Mouse (Mus musculus) erythroid progenitor cell, adult 5-6 weeks (primary cell): ENCODE results near the gene Gzma. TPM values are rescaled to one million over a fixed set of nuclear protein-coding genes. Genes with fewer than 3 reads are reported as not detected.

Source experiments
- ATAC-seq: replicated peaks from 2 replicates; pipeline ENCODE4 v1.8.0; 2016; ENCODE audit warnings: moderate number of reproducible peaks, mild to moderate bottlenecking, moderate TSS enrichment, inconsistent platforms; ENCODE audit not compliant: poor library complexity, low FRiP score, severe bottlenecking
- total RNA-seq, 2 experiments: library from RNA; stranded (forward) in 1 of 2; stranded (reverse) in 1 of 2; fragments of 150-400 nt in 1 of 2; fragments of 186-747, 209-891 nt in 1 of 2; gene quantifications; 2 replicates each; pipeline versions ENCODE4 v1.2.3 to v1.2.4; 2015 to 2017; ENCODE audit warnings: low replicate concordance in 2 of 2

The Gzma gene
- total RNA-seq, 2 experiments from 2014 or later: 0.91 to 7.5 TPM

DNA sequence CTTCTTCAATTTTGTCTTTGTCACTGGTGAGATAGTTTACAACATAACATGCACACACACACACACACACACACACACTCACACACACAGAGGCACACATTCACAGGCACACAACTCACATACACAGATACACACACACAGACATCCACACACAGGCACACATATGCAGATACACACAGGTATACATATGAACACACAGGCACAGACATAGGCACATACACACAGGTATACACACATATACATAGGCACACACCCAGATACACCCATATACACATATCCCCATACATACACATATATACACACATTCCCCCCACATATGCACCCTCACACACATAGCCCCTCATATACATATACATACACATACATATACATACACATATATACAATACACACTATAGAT lies 53.8 kb downstream of the Gzma start:
- no peak for ATAC-seq

DNA sequence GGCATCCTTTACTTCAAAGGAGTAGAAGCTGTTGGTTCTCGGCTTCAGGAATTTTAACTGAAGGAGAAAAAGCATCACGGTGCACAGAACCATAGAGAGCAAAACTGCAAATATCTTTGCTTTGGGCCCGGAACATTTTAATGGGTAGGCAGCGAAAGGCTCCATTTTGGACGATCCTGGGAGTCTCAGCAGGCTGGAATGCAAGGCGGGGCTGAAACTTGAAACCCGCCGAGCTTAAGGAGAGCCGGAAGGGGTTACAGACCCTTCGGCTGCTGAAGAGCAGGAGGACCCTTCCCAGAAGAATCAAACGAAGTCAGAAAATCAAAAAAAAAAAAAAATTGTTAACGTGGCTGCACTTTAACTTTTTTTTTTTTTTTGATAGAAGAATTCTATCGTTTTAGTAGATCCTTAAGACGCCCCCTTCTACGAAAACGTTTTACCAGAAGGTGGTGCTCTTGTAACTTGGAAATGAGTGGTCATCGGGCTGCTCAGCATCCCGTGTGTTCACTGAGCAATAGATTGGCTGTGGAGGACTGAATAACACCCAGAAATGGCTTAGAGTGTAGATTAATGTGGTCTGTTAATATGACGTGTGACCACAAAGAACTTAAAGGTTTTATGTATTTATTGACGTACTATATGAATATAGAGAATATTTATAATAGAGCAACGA lies 54.4 kb downstream of the Gzma start, which contains the start of gene Gpx8:
Gene Gpx8 (minus strand): TSS at position 200 of the 673 bp plus-strand sequence.
- ATAC-seq: no peak

DNA sequence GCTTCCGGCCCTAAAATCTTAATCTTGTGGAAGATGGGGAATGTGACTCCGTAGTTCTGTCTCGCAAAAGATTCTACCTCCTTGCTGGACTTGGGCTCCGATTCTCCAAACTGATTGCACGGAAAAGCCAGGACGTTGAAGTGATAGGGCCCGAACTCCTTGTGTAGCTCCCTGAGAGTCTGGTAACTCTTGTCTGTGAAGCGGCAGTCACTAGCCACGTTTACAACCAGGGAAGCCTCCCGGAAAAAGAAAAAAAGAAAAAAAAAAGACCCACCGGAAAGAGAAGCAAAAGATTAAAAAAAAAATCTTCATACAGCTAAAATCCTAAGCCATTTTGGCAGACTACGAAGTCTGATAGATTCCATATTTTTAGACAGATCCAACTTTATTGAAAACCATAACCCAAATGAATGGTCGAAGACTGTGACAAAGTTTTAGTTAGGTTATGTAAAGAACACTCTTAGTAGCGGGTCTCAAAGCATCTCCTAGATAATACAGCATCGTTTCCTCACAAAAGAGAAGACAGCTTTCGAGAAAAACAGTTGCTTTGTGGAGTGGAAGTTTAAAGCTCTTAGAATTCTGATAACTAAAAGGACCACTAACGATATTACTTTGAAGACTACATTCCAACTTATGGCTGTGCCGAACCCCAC lies 55.2 kb downstream of the Gzma start:
- ATAC-seq: no peak

DNA sequence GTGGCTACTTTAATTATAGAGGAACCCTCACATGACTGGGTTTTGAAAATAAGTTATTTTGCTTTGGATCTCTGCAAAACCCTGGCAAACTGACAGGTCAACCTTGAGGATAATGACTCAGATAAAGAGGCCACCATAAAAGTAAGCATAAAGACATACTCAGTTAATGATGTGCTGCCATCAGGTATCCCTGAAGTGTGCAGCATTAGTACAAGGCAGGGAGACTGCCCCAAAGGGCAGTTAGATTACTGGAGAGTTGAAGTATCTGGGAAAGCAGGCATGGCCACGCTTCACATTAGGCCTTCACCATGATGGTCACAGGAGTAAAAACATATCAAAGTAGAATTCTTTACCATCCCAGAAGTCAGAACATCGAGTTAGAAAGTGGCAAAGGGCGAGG lies 55.9 kb downstream of the Gzma start:
- no peak for ATAC-seq

Other genes with a start within 250 kb of the Gzma start
- gene Mtrex, start 173.6 kb downstream of the Gzma start, total RNA-seq (2015; ENCODE audit: low replicate concordance): 46.1 and 52.4 TPM in 2 replicates
- gene Mtrex, start 173.6 kb downstream of the Gzma start, total RNA-seq (2017; ENCODE audit: low replicate concordance): 49.7 and 60.1 TPM in 2 replicates
- 3.2 and 4.6 TPM in 2 replicates for gene Dhx29, start 173.5 kb downstream of the Gzma start, total RNA-seq (2015; ENCODE audit: low replicate concordance)
- 3.7 and 5.1 TPM in 2 replicates for gene Dhx29, start 173.5 kb downstream of the Gzma start, total RNA-seq (2017; ENCODE audit: low replicate concordance)
- gene Ccno, start 113.2 kb downstream of the Gzma start, total RNA-seq (2015; ENCODE audit: low replicate concordance): 0.42 and 3.2 TPM in 2 replicates
- not detected in 2 replicates for gene Ccno, start 113.2 kb downstream of the Gzma start, total RNA-seq (2017; ENCODE audit: low replicate concordance)
- gene Mcidas, start 107.1 kb downstream of the Gzma start, total RNA-seq (2015; ENCODE audit: low replicate concordance): not detected in 2 replicates
- gene Mcidas, start 107.1 kb downstream of the Gzma start, total RNA-seq (2017; ENCODE audit: low replicate concordance): not detected in 2 replicates
- gene Cdc20b, start 65.9 kb downstream of the Gzma start, total RNA-seq (2015; ENCODE audit: low replicate concordance): not detected in 2 replicates
- not detected in 2 replicates for gene Cdc20b, start 65.9 kb downstream of the Gzma start, total RNA-seq (2017; ENCODE audit: low replicate concordance)
- 5.4 TPM in 1 of 2 replicates, not detected in the other for gene Gpx8, start 54.6 kb downstream of the Gzma start, total RNA-seq (2015; ENCODE audit: low replicate concordance)
- 3.9 TPM in 1 of 2 replicates, not detected in the other for gene Gpx8, start 54.6 kb downstream of the Gzma start, total RNA-seq (2017; ENCODE audit: low replicate concordance)
- 1.8 TPM in 1 of 2 replicates, not detected in the other for gene Esm1, start 108.7 kb upstream of the Gzma start, total RNA-seq (2015; ENCODE audit: low replicate concordance)
- gene Esm1, start 108.7 kb upstream of the Gzma start, total RNA-seq (2017; ENCODE audit: low replicate concordance): 1.9 TPM in 1 of 2 replicates, not detected in the other
- gene Gzmk, start 124.9 kb upstream of the Gzma start, total RNA-seq (2015; ENCODE audit: low replicate concordance): not detected in 2 replicates
- not detected in 2 replicates for gene Gzmk, start 124.9 kb upstream of the Gzma start, total RNA-seq (2017; ENCODE audit: low replicate concordance)
- not detected in 2 replicates for gene BC067074, start 192.2 kb upstream of the Gzma start, total RNA-seq (2015; ENCODE audit: low replicate concordance)
- not detected in 2 replicates for gene BC067074, start 192.2 kb upstream of the Gzma start, total RNA-seq (2017; ENCODE audit: low replicate concordance)